Mouse (Mus musculus) neutrophil, adult 5-6 weeks (primary cell): ENCODE data around the gene Gm12355. TPM values are rescaled to one million over a fixed set of nuclear protein-coding genes. Genes with fewer than 3 reads are reported as not detected.
A peak's percentile ranks its signal among the peaks of the same experiment; 100 is the strongest.
"Not testable (repeated sequence)": the region's sequence is repeated elsewhere in the genome, so short reads cannot be mapped to it uniquely, and the experiment has no call there.

ENCODE experiments used
- ATAC-seq: fragments of 151-379, 151-347 bp; 2 replicates; pipeline ENCODE4 v1.8.0; 2017; ENCODE audit warnings: mild to moderate bottlenecking, moderate TSS enrichment; ENCODE audit not compliant: insufficient number of reproducible peaks, poor library complexity, low FRiP score, severe bottlenecking; ENCODE audit errors: extremely low read depth
- total RNA-seq: library from RNA; stranded (forward); fragments of 200-1000 nt; gene quantifications from 2 replicates; pipeline ENCODE4 v1.2.3, GENCODE M21; 2017

Gm12355 gene
- not detected in 2 replicates for total RNA-seq

DNA sequence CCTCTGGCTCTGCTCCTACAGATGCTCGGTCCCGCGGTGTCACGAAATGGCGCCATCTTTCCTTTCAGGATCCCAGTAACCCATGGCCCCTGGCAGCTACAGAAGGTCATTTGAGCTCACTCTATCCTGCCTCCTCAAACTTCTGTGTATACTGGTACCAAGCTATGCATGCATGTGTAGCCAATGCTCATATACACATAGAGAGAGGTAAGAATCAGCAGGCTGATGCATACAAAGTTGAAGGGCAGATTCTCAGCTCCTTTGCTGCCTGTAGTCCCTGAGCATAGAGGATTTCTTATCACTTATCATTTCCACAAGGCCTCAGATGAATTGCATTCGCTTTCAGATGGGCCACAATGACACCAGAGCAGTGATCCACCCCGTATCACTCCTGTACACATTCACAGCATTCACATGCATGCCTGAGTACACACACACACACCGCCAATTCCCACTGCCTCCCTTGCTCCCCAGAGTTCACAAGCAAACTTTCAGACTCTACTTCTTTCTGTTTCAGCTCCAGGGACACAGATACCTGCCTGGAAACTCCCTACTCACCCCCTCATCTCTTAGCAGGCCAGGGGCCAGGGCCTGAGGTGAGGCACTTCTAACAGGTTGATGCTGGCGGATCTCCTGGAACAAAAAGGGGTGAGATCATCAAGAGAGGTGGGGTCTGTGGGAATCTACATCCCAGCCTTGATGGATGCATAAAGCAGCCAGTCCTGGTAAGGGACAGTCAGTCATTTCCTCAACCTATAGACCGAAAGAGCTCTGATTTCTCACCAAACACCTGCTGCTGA, at the start of gene Gm12355, which contains the start of gene Gsdma3:
Gm12355 (minus strand) TSS at position 51 of the 800 bp plus-strand sequence.
Gsdma3 (plus strand) TSS at position 750 of the 800 bp plus-strand sequence.
- no peak for ATAC-seq

DNA sequence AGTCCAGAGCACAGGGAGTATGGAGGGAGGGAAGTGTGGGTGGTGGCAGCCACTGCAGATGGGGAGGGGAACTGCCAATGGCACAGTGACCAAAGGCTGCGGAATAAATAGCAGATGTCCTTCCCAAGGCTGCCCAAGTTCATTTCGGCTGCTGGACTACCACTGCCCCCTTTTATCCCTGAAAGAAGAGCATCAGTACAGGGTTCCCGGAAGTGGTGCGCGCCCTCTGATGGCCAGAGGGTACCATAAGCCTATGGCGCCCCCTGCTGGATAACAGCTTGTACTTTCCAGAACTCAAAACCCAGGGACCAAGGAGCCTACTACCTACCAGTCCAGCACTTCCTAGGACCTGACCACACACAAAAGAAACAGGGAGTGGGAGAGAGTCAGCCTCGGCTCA, 47.7 kb upstream of the Gm12355 start:
- peak; percentile 86 for ATAC-seq

DNA sequence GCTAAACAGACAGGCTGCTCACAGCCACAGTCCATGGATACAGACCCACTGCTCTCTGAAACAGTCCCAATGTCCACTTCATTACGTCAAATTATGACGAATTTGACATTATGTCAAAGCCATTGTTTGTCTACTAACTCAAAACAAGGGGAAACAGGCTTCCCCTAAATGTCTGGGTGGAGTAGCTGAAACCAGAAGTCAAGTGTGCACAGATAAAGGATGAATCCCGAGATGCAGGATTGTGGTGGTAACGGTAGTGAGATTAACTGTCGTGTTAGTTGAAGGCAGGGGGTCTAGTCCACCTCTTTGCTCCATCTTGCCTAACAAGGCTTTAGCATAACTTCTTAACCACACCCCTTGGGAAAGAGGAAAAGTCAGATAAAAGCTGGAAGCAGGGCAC, 47.0 kb upstream of the Gm12355 start:
- no peak for ATAC-seq

DNA sequence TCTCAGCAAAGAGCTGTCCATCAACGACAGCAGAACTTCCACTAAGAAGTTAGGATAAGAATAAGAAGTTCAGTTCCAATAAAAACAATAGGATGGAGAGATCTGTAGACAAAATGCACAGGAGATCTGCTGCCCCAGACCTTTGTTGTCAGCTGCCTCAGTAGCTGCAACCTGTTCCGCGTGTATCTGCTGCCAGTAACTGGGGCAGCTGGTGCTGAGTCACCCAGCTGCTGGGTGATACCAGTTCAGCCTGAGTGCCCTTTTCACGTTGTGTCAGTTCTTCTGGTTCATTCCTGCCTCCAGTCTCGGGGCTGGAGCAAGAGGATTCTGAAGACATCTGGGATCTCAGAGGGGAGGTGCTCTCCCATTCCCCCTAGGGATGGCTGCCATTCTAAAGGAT, 46.4 kb upstream of the Gm12355 start:
- no peak for ATAC-seq

DNA sequence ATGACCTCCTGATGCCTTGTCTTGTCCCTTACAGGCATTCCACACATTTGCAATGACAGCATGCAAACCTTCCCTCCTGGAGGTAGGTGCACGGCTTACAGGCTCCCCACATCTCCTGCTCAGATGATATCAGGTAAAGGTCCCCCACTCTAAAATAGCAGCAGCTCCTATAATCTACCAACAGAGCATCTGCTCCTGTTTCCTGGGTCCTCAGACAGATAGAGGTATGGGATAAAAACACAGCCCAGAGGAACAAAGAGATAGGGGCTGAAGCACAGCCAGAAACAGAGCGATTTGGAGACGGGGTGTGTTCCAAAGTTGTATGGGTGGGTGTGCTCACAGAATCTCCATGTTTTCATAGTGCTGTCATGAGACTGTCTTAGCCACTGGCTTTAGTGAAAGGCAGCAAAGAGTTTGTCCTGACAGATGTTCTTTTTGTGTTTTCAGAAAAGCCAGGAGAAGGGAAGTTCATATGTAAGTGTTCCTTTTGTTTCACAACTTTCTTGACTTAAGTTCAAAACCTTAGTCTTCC, 45.9 kb upstream of the Gm12355 start:
- ATAC-seq: no peak

DNA sequence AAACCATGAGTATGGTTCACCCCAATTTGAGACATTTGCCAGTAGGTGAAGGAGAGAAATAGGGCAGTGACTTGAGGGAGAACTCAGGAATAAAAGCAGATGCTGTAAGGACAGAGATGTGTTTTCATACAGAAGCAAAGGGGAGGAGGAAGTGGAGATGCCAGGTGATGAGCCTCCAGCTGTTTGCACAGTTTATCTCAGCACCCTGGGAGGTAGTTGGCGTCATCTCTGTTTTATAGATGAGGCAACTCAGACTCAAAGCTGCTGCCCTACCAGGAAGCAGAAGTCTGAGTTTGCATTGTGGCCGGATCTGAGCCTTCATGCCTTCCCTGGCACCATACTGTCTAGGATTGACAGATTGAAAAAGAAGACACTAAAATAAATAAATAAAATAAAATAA, 43.5 kb upstream of the Gm12355 start:
- no peak for ATAC-seq

DNA sequence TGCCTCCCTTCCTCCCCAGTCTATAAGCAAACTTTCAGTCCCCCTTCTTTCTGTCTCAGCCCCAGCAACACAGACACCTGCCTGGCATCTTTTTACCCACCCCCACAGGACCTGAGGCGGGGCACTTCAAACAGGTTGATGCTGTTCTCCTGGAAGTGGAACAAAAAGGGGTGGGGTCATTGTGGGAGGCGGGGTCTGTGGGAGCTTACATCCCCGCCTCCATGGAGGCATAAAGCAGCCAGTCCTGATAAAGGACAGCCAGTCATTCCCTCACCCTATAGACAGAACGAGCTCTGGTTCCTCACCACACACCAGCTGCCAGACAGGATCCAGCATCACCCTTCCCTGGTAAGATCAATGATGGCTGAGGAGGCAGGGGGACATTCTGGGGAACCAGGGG, 38.6 kb upstream of the Gm12355 start, which contains the start of gene Gsdma:
Gsdma (plus strand) TSS at position 261 of the 400 bp plus-strand sequence.
- no peak for ATAC-seq

DNA sequence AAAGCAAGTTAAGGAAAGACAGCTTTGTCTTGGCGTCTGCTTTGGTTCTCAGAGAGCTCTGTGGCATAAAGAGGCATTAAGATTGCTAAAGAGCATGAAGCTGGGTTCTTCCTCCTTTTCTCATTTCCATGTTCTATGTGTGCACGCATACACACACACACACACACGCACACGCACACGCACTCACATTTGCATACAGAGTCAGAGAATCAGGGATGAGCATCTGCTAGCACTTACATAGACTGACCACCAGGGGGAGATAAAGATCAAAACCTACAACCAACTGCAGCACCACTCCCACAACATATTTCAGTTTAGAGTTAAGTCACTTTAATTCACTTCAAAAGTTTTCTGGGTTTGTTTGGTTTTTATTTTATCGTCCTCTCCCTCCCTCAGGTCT, 35.1 kb upstream of the Gm12355 start:
- ATAC-seq: peak; percentile 92

DNA sequence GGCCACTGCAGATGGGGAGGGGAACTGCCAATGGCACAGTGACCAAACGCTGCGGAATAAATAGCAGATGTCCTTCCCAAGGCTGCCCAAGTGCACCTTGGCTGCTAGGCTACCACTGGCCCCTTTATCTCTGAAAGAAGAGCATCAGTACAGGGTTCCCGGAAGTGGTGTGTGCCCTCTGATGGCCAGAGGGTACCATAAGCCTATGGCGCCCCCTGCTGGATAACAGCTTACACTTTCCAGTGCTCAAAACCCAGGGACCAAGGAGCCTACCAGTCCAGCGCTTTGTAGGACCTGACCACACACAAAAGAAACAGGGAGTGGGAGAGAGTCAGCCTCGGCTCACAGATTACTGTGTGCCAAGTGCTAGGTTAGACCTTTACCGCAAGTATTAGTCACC, 29.6 kb upstream of the Gm12355 start:
- peak; percentile 75; the same call in 1 of the 2 replicates for ATAC-seq

DNA sequence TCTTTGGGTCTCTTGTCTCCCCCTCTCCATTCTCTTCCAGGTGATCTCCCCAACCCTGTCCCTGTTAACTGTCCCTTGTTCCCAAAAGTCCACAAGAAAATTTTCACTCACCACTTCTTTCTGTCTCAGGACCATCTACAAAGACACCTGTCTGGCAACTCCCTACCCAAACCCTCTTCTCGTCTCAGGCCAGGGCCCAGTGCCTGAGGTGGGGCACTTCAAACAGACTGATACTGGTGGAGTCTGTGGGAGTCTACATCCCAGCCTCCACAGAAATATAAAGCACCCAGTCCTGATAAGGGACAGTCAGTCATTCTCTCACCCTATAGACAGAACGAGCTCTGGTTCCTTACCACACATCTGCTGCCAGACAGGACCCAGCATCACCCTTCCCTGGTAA, 21.0 kb upstream of the Gm12355 start, which contains the start of gene Gsdma2:
Gsdma2 (plus strand) TSS at position 301 of the 400 bp plus-strand sequence.
- no peak for ATAC-seq

DNA sequence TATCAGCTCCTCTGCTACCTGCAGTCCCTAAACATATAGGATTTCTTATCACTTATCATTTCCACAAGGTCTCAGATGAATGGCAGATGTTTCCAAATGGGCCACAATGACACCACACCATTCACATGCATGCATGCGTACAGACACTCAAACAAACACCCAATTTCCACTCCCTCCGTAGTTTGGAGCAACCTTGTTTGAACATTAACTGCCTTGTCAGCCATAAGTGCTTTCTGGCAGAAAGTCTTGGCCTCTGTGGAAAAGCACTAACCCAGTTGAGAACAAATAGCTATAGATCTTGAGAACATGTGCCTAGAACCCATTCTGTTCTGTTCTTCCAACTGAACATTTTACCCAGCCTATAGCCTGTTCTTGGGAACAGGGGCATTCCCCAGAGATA, 20.5 kb upstream of the Gm12355 start:
- no peak for ATAC-seq

DNA sequence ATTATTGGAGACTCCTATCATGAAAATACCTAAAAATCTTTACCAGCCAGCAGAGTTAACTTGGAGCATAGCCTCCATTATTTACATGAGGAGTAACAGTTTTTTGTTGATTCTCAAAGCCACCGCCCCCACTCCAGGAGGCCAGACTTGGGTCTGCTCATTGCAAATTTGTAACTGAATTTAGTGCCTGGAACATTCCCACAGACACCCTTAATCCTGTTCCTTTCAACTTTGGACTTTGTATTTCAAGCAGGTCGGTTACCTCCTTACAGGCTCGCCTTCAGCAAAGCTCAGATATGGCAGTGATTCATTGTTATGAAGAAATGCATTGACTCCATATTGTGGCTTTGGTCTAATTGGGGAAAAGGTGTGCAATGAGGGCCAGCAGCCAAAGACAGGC, 19.3 kb upstream of the Gm12355 start:
- no peak for ATAC-seq

DNA sequence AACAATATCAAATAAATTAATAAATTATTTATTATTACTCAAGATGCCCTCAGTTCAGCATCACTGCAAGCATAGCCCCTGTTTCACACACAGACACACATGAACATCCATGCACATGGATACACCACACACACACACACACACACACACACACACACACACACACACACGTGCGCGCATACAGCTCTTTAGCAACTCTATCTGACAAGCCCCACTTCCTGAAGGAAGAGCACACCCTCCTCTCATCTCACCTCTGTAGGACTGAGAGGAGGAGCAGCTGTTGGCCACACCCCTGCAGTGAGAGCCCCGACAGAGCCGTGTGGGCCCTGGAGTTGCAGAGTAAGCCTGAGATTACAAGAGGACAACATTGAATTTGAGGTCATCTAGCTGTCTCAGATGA, 14.6 kb upstream of the Gm12355 start:
- ATAC-seq: no peak

DNA sequence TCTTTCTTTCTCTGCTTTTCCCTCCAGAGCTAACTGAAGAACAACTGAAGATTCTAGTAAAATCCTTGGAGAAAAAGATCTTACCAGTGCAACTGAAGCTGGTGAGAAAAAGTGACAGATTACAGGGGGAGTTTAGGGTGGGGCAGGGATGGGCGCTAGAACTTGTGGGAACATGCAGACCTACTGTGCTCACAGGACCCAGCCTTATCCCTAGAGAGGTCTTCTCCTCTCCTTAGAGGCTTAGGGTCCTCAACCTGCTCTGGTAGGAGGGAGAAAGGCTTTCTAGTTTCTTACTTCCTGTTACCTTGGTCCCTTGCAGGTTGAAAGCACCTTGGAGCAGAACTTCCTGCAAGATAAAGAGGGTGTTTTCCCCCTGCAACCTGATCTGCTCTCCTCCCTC, 12.0 kb upstream of the Gm12355 start:
- ATAC-seq: no peak

DNA sequence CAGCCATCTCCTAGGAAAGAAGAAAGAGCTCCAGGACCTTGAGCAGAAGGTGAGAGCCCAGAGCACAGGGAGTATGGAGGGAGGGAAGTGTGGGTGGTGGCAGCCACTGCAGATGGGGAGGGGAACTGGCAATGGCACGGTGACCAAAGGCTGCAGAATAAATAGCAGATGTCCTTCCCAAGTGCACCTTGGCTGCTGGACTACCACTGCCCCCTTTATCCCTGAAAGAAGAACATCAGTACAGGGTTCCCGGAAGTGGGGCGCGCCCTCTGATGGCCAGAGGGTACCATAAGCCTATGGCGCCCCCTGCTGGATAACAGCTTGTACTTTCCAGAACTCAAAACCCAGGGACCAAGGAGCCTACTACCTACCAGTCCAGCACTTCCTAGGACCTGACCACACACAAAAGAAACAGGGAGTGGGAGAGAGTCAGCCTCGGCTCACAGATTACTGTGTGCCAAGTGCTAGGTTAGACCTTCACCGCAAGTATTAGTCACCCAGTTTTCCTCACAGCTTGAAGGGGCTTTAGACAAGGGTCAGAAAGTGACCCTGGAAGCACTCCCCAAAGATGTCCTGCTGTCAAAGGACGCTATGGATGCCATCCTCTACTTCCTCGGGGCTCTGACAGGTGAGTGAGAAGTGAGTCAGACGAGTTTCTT, 10.0 kb upstream of the Gm12355 start:
- peak; percentile 90 for ATAC-seq

DNA sequence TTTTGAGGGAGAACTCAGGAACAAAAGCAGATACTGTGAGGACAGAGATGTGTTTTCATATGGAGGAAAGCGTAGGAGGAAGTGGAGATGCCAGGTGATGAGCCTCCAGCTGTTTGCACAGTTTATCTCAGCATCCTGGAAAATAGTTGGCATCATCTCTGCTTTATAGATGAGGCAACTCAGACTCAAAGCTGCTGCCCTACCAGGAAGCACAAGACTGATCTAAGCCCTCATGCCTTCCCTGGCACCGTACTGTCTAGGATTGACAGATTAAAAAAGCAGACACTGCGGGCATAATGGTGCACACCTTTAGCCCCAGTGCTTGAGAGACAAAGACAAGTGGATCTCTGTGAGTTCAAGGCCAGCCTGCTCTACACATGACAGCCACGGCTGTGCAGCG, 5.2 kb upstream of the Gm12355 start:
- no peak for ATAC-seq

DNA sequence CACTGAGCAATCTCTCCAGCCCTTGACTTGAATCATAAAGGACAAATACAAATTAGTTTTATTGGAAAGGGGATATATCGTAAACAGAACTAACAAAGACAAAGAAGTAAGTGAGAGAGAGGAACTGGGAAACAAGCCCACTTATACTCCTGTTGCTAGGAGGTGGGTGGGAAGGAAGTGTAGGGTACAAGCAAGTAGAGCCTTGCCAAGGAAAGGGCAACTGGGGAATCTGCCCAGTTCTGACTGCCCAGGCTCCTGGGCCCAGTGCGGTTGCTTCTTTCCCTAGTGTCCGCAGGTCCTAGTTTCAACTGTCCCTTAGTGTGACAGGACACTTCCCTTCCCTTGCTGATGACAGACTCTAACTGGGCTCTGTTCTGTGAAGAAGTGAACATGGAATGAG, 3.2 kb upstream of the Gm12355 start:
- no peak for ATAC-seq

DNA sequence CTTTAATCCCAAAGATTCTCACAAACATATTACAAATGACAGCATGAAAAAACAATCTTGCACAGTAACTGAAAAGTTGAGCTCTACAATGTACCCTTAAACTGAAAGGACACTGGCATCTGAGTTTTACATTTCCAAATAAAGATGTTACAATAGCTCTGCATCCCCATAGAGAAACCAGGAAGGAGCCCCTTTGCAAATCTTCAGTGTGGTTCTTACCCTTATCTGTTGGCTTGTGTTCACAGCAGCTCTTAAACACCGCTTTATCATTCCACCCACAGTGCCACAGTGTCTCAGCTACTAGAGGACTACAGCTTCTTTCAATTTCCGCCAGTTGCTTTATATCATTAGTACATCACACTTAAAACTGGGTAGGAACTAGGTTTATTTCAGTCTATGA, 1.1 kb downstream of the Gm12355 start:
- not testable (repeated sequence) for ATAC-seq

DNA sequence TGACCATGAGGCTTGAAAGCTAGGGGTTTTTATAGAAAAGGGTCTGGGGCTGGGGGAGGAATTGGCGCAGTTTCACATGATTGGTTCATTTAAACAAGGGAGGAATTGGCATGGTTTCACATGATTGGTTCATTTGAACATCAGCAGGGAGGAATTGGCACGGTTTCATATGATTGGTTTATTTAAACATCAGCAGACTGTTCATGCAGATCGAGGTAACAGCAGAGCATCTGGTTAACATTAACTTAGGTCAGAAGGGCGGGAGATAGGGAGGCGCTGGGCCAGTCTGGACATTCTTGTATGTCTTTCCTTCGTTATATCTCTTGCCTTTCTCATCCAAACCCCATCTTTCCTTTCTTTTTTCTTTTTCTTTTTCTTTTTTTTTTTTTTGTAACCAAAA, 1.5 kb downstream of the Gm12355 start:
- ATAC-seq: not testable (repeated sequence)

DNA sequence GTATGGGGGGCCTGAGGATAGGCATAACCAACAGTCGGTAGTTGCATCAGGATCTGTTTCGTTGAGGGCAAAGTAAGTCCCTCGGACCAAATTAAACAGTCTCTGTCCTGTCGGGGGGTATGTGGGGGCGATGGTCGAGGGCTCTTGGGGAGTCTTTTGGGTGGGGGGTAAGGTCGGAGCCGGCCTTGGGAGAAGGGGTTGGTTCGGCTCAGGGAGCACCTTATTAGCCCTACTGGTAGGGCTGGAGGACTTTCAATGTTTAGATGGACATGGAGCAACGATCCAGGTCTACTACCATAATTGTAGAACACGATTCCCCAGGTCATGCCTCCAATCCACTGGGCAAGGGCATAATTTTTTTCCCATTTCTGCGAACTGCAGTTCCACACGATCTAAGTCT, 4.7 kb downstream of the Gm12355 start:
- no peak for ATAC-seq
